Mouse (Mus musculus) stomach, embryonic 15.5 days (tissue): Measurements from ENCODE around the gene Tank. TPM values are rescaled to one million over a fixed set of nuclear protein-coding genes. Genes with fewer than 3 reads are reported as not detected.

Experiments
- ATAC-seq: fragments of 200-750 bp; cut with Nextera tagmentation; 2 replicates; pipeline ENCODE4 v1.8.0; 2017; ENCODE audit warnings: low read depth, moderate number of reproducible peaks, moderate TSS enrichment; ENCODE audit not compliant: insufficient read depth, low FRiP score
- H3K27ac ChIP-seq: fragments of 300-500 bp; sonication (generic); 2 replicates; pipeline ENCODE4 v1.5.1; 2015; ENCODE audit warnings: mild to moderate bottlenecking, inconsistent platforms
- H3K27me3 ChIP-seq: fragments of 300-500 bp; sonication (generic); replicated peaks from 2 replicates; pipeline ENCODE4 v1.6.1; 2015; ENCODE audit warnings: inconsistent platforms
- H3K36me3 ChIP-seq: fragments of 300-500 bp; sonication (generic); 2 replicates; pipeline ENCODE4 v1.6.1; 2015; ENCODE audit warnings: inconsistent platforms
- H3K4me1 ChIP-seq: fragments of 300-500 bp; sonication (generic); 2 replicates; pipeline ENCODE4 v1.6.1; 2015; ENCODE audit warnings: inconsistent platforms
- H3K4me2 ChIP-seq: fragments of 300-500 bp; sonication (generic); 2 replicates; pipeline ENCODE4 v1.6.1; 2015; ENCODE audit warnings: mild to moderate bottlenecking, inconsistent platforms
- H3K4me3 ChIP-seq: fragments of 300-500 bp; sonication (generic); replicated peaks from 2 replicates; pipeline ENCODE4 v1.5.1; 2015; ENCODE audit warnings: inconsistent platforms
- H3K9ac ChIP-seq: fragments of 300-500 bp; sonication (generic); 2 replicates; pipeline ENCODE4 v1.6.1; 2015; ENCODE audit warnings: inconsistent platforms
- H3K9me3 ChIP-seq: fragments of 300-500 bp; sonication (generic); 2 replicates; pipeline ENCODE4 v1.6.1; 2016; ENCODE audit warnings: inconsistent platforms
- WGBS: fragments of 180-500 bp; shearing (Covaris S2); methylation state at CpG from one replicate; pipeline ENCODE4 v1.1.7; 2015; 5-methylcytosine and 5-hydroxymethylcytosine counted together
- polyA plus RNA-seq: library from polyadenylated mRNA; unstranded; fragments of >200 nt; fragmentation: Nextera tagmentation; extraction: Ambion mirVana; gene quantifications from 2 replicates; pipeline ENCODE4 v1.2.1, GENCODE M21; 2015

The Tank gene
- polyA plus RNA-seq: 31.6 and 35.3 TPM in 2 replicates

GRCm38 (mm10) chr2:61578433-61578832, at the start of gene Tank:
TSS of gene Tank (plus strand) at chr2:61578585.
- Histone ChIP-seq H3K4me3 (no peak within 1 kb of the TSS), H3K27me3 (no peaks in the 10 kb centered on the region), H3K36me3 (no peaks in the 10 kb centered on the region), H3K9ac (no peak within 1 kb of the TSS), H3K4me1 (no peaks in the 10 kb centered on the region), H3K27ac (no peak within 1 kb of the TSS), H3K9me3 (no peaks in the 10 kb centered on the region), H3K4me2 (no peak within 1 kb of the TSS)
- 83% methylated on average over 10 of the region's 10 CpGs for WGBS
- no peak for ATAC-seq

GRCm38 (mm10) chr2:61532326-61532725, 46.1 kb upstream of the Tank start:
- no peaks in the 10 kb centered on the region for H3K4me1 ChIP-seq
- no peaks in the 10 kb centered on the region for H3K36me3 ChIP-seq
- H3K27ac ChIP-seq: no peak overlapping the region
- H3K9ac ChIP-seq: no peak overlapping the region
- WGBS: 57% methylated on average over 3 of the region's 3 CpGs
- H3K4me2 ChIP-seq: no peak overlapping the region
- H3K9me3 ChIP-seq: no peaks in the 10 kb centered on the region
- no peak overlapping the region for H3K4me3 ChIP-seq
- no peak for ATAC-seq
- no peaks in the 10 kb centered on the region for H3K27me3 ChIP-seq

GRCm38 (mm10) chr2:61533131-61533530, 45.3 kb upstream of the Tank start:
- no peak for ATAC-seq

GRCm38 (mm10) chr2:61536901-61537300, 41.5 kb upstream of the Tank start:
- Histone ChIP-seq H3K36me3 (no peaks in the 10 kb centered on the region), H3K9me3 (no peaks in the 10 kb centered on the region), H3K4me2 (no peak overlapping the region), H3K27ac (no peak overlapping the region), H3K9ac (no peak overlapping the region), H3K4me3 (no peak overlapping the region), H3K4me1 (no peaks in the 10 kb centered on the region), H3K27me3 (no peaks in the 10 kb centered on the region)
- ATAC-seq: no peak
- 77% methylated on average over 2 of the region's 2 CpGs for WGBS

More at GRCm38 (mm10) chr2:61533131-61533530, 45.3 kb upstream of the Tank start:
- Histone ChIP-seq H3K27ac (no peak overlapping the region), H3K4me3 (no peak overlapping the region), H3K36me3 (no peaks in the 10 kb centered on the region), H3K9me3 (no peaks in the 10 kb centered on the region), H3K4me1 (no peaks in the 10 kb centered on the region), H3K27me3 (no peaks in the 10 kb centered on the region), H3K9ac (no peak overlapping the region), H3K4me2 (no peak overlapping the region)
- 63% methylated on average over 2 of the region's 2 CpGs for WGBS

DNA sequence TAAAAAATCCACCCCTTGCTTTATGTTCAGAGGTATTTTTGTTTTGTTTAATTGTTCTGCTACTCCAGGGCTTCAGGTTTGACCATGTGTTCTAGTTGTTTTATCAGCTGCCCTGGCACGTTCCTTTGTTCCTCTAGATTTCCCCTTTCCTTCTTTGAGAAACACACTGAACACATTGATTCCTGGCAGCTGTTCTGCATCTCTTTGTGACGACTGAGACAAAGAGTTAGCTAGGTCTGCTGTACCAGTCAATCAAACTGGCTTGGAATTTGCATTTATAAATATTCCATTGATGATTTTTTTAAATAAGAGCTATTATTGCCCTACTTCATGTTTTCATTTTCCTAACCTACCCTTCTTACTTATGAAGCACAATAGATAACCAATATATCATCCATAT, 39.0 kb upstream of the Tank start:
- Histone ChIP-seq H3K27ac (no peak overlapping the region), H3K9me3 (no peaks in the 10 kb centered on the region), H3K36me3 (no peaks in the 10 kb centered on the region), H3K9ac (no peak overlapping the region), H3K4me1 (no peaks in the 10 kb centered on the region), H3K4me2 (no peak overlapping the region), H3K4me3 (no peak overlapping the region), H3K27me3 (no peaks in the 10 kb centered on the region)
- ATAC-seq: no peak
- WGBS: 20% methylated on average over 2 of the region's 2 CpGs

GRCm38 (mm10) chr2:61542426-61542825, 36.0 kb upstream of the Tank start:
- no peaks in the 10 kb centered on the region for H3K4me1 ChIP-seq
- H3K9ac ChIP-seq: no peak overlapping the region
- no peaks in the 10 kb centered on the region for H3K27me3 ChIP-seq
- no peaks in the 10 kb centered on the region for H3K36me3 ChIP-seq
- ATAC-seq: no peak
- H3K9me3 ChIP-seq: no peaks in the 10 kb centered on the region
- no peak overlapping the region for H3K4me3 ChIP-seq
- 79% methylated on average over 2 of the region's 2 CpGs for whole genome bisulfite sequencing
- H3K4me2 ChIP-seq: no peak overlapping the region
- no peak overlapping the region for H3K27ac ChIP-seq

DNA sequence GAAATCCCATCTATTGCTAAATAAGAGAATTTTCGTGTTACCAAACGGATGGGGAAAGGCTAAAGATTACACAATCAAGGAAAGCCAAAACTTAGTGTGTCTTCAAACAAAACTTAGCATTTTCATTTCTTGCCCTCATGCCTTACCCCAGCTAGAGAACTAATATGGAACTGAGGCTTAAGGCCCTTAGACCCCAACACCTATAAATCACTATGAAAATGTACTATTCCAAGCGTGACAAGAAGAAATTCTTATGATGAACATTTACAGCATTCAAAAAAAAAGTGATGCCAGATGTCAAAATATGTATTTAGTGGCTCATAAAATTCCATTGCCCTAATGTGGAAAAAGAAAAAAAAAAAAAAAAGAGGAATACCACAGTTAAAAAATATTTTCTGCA, 32.7 kb upstream of the Tank start:
- ATAC-seq: no peak
- no peaks in the 10 kb centered on the region for H3K36me3 ChIP-seq
- H3K9me3 ChIP-seq: no peaks in the 10 kb centered on the region
- H3K27ac ChIP-seq: no peak overlapping the region
- H3K9ac ChIP-seq: no peak overlapping the region
- no peak overlapping the region for H3K4me2 ChIP-seq
- WGBS: 71% methylated on average over 3 of the region's 3 CpGs
- H3K4me3 ChIP-seq: no peak overlapping the region
- no peaks in the 10 kb centered on the region for H3K4me1 ChIP-seq
- H3K27me3 ChIP-seq: no peaks in the 10 kb centered on the region

DNA sequence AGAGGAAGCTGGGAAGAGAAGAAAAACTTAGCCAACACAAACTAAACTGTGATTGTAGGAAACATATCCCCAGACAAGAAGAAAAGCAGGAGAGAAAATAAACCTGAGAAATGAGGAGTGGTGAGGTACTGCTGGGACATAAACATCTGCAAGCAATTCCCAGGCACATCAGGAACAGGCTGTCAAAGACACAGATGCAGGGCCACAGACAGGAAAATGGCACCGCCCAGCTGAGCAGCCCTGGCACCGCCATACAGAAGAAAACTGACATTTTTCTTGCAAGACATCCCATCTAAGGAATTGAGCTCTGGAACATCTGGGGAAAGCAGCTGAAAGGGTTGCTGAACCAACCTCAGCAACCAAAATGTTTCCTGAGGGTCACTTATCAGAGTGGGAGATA, 30.4 kb upstream of the Tank start:
- Histone ChIP-seq H3K36me3 (no peaks in the 10 kb centered on the region), H3K9me3 (no peaks in the 10 kb centered on the region), H3K27me3 (no peaks in the 10 kb centered on the region), H3K27ac (no peak overlapping the region), H3K4me2 (no peak overlapping the region), H3K9ac (no peak overlapping the region), H3K4me3 (no peak overlapping the region), H3K4me1 (no peaks in the 10 kb centered on the region)
- no peak for ATAC-seq
- WGBS: 55% methylated on average over 2 of the region's 2 CpGs

GRCm38 (mm10) chr2:61551680-61552079, 26.7 kb upstream of the Tank start:
- Histone ChIP-seq H3K27me3 (no peaks in the 10 kb centered on the region), H3K4me1 (no peaks in the 10 kb centered on the region)
- WGBS: 72% methylated on average over 5 of the region's 5 CpGs

DNA sequence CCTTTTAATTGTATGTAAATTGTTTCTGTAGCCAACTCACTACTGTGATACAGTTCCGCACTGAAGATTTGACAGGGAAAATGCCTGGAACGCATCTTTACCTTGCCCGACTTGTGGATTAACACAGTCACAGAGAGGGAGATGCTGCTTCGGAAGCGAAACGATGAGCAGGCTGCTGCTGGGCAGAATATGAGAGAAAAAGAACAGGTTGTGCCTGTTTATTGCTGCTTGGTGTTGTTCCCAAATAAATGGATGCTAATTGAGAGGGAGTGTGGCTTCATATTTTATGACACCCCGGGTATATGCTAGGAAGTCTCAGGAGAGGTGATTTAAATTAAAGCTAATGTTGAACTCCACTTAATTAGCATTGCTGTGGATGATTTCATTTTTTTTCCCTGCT, 23.0 kb upstream of the Tank start:
- Histone ChIP-seq H3K4me1 (no peaks in the 10 kb centered on the region), H3K9me3 (no peaks in the 10 kb centered on the region), H3K9ac (no peak overlapping the region), H3K36me3 (no peaks in the 10 kb centered on the region), H3K27ac (no peak overlapping the region), H3K4me2 (no peak overlapping the region), H3K27me3 (no peaks in the 10 kb centered on the region), H3K4me3 (no peak overlapping the region)
- WGBS: 83% methylated on average over 7 of the region's 7 CpGs
- ATAC-seq: no peak

More at GRCm38 (mm10) chr2:61551680-61552079, 26.7 kb upstream of the Tank start:
- H3K36me3 ChIP-seq: no peaks in the 10 kb centered on the region
- no peak overlapping the region for H3K4me3 ChIP-seq
- no peaks in the 10 kb centered on the region for H3K9me3 ChIP-seq
- ATAC-seq: no peak
- no peak overlapping the region for H3K4me2 ChIP-seq
- H3K9ac ChIP-seq: no peak overlapping the region
- H3K27ac ChIP-seq: no peak overlapping the region

GRCm38 (mm10) chr2:61555825-61556224, 22.6 kb upstream of the Tank start:
- no peak for ATAC-seq
- no peak overlapping the region for H3K4me3 ChIP-seq
- H3K9ac ChIP-seq: no peak overlapping the region
- H3K27me3 ChIP-seq: no peaks in the 10 kb centered on the region
- H3K4me2 ChIP-seq: no peak overlapping the region
- H3K36me3 ChIP-seq: no peaks in the 10 kb centered on the region
- no peak overlapping the region for H3K27ac ChIP-seq
- H3K4me1 ChIP-seq: no peaks in the 10 kb centered on the region
- no peaks in the 10 kb centered on the region for H3K9me3 ChIP-seq
- 74% methylated on average over 2 of the region's 2 CpGs for WGBS

DNA sequence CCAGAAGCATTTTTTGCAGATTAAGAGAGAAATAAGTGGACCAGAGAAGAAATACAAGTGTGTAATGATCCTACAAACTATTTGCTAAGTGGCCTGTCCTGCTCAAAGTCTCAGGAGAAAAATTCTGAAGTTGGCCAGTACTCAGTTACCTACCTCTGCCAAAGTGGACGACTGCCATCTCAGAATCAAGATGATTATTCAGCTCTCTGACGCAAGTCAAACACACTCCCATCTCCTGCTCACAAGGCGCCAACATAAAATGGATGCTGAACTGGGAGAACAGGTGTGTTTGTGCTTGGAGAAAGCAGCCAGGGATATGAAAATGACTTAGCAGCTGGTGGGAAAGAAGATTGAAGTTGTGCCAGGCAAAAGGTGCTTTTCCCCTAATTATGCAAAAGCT, 21.7 kb upstream of the Tank start:
- no peaks in the 10 kb centered on the region for H3K36me3 ChIP-seq
- H3K27ac ChIP-seq: no peak overlapping the region
- no peak overlapping the region for H3K9ac ChIP-seq
- ATAC-seq: no peak
- H3K4me1 ChIP-seq: no peaks in the 10 kb centered on the region
- H3K9me3 ChIP-seq: no peaks in the 10 kb centered on the region
- H3K4me2 ChIP-seq: no peak overlapping the region
- no peaks in the 10 kb centered on the region for H3K27me3 ChIP-seq
- WGBS: 65% methylated on average over 3 of the region's 3 CpGs
- H3K4me3 ChIP-seq: no peak overlapping the region

- Histone ChIP-seq H3K4me3 (no peak overlapping the region), H3K27me3 (no peaks in the 10 kb centered on the region), H3K27ac (no peak overlapping the region), H3K9me3 (no peaks in the 10 kb centered on the region), H3K4me1 (no peaks in the 10 kb centered on the region), H3K4me2 (no peak overlapping the region), H3K36me3 (no peaks in the 10 kb centered on the region), H3K9ac (no peak overlapping the region)
- no peak for ATAC-seq
- 83% methylated on average over 5 of the region's 5 CpGs for WGBS
Observed at GRCm38 (mm10) chr2:61557848-61558471, 20.4 kb upstream of the Tank start.
